Mouse (Mus musculus): ENCODE data around the gene Rnf123.

DNA sequence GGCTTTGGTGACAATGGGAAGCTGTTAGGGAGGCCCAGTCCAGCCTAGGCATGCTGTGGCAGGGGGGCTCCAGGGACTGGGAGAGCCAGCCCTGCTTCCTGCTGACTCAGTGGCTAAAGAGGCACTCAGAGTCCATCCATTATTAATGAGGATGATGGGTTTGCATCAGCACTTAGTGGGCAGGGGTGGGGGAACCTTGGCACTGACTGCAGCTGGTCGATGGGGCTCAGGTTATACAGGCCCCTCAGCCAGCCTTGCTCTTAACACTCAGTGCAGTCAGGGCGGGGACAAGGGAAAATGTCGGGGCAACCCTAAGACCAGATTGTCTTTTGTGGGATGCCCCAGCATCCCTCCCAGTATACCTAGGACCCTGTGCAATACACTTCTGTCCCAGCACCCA lies 21.0 kb downstream of the Rnf123 start:
- TF ChIP-seq GATA1 (IDR thresholded peaks at IDR 0.05; ENCODE audit: low read length) (no peak), TAL1 (IDR thresholded peaks at IDR 0.05; ENCODE audit: low read length) (no peak)
